Mouse (Mus musculus) liver, embryonic 18 days (tissue): ENCODE measurements around the gene Fkbp3. TPM values are rescaled to one million over a fixed set of nuclear protein-coding genes. Genes with fewer than 3 reads are reported as not detected.

Source experiments
- polyA plus RNA-seq: library from polyadenylated mRNA; depleted of rRNA; stranded (reverse); fragments of >200 nt; gene quantifications from 2 replicates; pipeline ENCODE4 v1.2.3, GENCODE M21; 2012; rRNA removed

Gene Fkbp3
- polyA plus RNA-seq = 54.8 and 56.5 TPM in 2 replicates

GRCm38 (mm10) chr12:65073611-65074178 lies at the start of gene Fkbp3:
Fkbp3 (minus strand) TSS chr12:65074007.

GRCm38 (mm10) chr12:65075085-65075732 lies 1.4 kb upstream of the Fkbp3 start, which contains the start of gene Fancm:
Fancm (plus strand) TSS chr12:65075603.

GRCm38 (mm10) chr12:65036190-65036870 lies 37.5 kb downstream of the Fkbp3 start, which contains the start of gene Prpf39:
Prpf39 (plus strand) TSS chr12:65036333.

Other genes starting within 250 kb of the Fkbp3 start
- gene Gm527, start 156.1 kb downstream of the Fkbp3 start, polyA plus RNA-seq = 0.81 and 1.2 TPM in 2 replicates
- gene Klhl28, start 108.5 kb downstream of the Fkbp3 start, polyA plus RNA-seq = 1.8 TPM in 2 replicates
- 4.3 TPM in 2 replicates for gene Togaram1, start 108.2 kb downstream of the Fkbp3 start, polyA plus RNA-seq
- gene Prpf39, start 37.7 kb downstream of the Fkbp3 start, polyA plus RNA-seq = 10.3 and 11.1 TPM in 2 replicates
- gene Fancm, start 1.6 kb upstream of the Fkbp3 start, polyA plus RNA-seq = 1.8 TPM in 2 replicates
- 6.2 and 7.9 TPM in 2 replicates for gene Mis18bp1, start 98.6 kb upstream of the Fkbp3 start, polyA plus RNA-seq
- not detected in 2 replicates for gene Wdr20rt, start 151.5 kb upstream of the Fkbp3 start, polyA plus RNA-seq